Mouse (Mus musculus) induced T-regulatory cell, adult 2 months (primary cell): ENCODE data around the gene Sf1.
A peak's percentile ranks its signal among the peaks of the same experiment; 100 is the strongest.

ENCODE experiments used
- DNase-seq: peaks from one replicate; pipeline ENCODE4 v3.0.0-alpha.2; 2012; ENCODE audit warnings: low read depth

Gene Sf1

DNA sequence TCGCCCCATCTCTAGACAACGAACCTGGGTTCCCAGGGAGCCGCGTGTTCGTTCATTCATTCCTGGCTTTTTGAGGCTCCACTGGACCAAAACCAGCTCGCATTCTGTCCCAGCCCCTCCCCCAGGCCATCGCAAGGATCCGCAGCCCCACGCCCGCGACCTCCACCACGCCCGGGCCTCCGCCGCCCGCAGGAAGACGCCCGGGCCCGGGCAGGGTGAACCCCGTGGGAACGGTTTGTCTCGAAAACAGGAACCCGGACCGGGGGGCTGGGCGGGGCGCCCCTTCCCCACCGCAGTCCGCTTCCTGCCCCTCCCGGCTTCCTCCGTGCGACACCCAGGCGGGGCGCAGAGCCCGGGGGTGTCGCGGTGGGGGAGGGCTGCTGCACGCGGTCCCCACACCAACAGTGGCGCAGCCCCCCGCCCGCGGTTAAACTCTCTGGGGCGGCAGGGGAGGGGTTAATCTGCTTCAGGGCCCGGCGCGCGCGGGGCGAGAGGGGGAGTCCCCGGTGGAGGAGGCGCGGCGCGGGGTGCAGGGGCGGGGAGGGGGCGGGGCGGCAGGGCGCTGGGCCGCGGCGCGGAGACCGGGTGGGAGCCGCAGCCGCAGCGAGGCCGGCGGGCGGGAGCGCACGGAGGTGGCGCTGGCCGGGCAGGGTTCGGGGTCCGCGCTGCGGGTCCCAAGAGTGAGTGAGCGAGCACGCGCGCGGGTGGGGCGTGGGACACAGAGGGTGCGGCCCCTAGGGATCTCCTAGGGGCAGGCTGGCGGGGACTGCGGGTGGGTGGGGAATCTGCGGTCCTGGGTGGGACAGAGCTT is 36.0 kb downstream of the Sf1 start, which contains the start of gene Rasgrp2:
Gene Rasgrp2, plus strand, starts transcription at position 56 of the 811 bp plus-strand sequence.
- DNase-seq, result peak; percentile 94

GRCm38 (mm10) chr19:6400096-6401086 is 36.9 kb downstream of the Sf1 start:
- DNase-seq, result peak; percentile 84

- peak; percentile 88 for DNase-seq
These were observed 37.8 kb downstream of the Sf1 start for GRCm38 (mm10) chr19:6401131-6401815.

DNA sequence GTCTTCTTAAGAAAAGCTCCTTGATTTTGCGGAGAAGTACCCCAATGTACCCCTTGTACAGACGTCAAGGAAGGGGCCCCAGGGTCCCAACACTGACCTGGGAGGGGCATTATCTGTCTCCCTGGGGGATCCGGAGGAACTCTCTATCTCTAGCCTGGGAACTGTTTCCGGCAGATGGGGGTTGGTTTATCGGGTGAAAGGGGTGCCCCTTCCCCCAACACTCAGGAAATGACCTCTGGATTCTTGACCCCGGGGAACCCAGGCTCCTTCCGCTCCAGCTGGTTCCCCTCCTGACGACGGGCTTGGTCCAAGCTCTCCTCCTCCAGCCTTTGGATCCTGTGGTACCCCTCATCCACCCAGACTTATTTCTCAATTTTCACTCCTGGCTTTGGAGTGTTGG is 38.5 kb downstream of the Sf1 start:
- DNase-seq, result no peak

DNA sequence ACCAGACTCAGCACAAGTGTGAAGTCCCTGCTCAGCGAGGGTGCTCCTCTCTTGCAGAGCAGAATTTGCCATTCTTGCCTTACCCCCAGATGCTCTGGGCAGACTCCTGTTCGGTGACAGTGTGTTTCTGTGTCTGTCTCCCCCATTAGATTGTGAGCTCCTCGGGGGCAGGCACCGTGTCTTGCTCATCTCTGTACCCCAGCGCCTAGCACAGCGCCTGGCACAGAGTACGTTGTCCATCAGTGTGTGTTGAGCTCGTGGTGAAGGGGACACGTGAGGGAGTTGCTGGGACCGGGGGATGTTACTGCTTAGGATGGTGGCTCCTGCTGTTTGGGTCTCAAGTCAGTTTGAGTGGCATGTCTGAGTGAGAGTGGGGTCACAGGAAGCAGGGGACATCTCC is 40.4 kb downstream of the Sf1 start:
- DNase-seq, result no peak

- DNase-seq, result no peak
These were observed 41.9 kb downstream of the Sf1 start for GRCm38 (mm10) chr19:6405433-6405832.

GRCm38 (mm10) chr19:6407109-6407508 is 43.6 kb downstream of the Sf1 start:
- no peak for DNase-seq

- no peak for DNase-seq
These were observed 44.5 kb downstream of the Sf1 start for GRCm38 (mm10) chr19:6407816-6408510.

DNA sequence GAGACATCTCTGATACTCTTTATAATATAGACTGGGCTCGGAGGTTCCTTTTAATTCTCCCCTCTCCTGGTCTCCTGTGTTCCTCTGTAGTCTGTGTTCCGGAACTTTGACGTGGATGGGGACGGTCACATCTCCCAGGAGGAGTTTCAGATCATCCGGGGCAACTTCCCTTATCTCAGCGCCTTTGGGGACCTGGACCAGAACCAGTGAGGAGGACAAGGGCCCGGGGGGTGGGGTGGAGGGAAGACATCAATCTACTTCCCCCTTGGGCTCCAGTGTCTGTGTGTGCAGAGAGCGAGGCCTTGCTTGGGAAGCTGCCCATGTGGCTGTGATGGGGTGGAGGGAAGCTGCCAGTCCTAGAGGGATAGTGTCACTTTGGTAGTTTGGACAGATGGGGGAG is 45.3 kb downstream of the Sf1 start:
- DNase-seq, result no peak

- no peak for DNase-seq
These were observed 45.7 kb downstream of the Sf1 start for GRCm38 (mm10) chr19:6409176-6409575.

DNA sequence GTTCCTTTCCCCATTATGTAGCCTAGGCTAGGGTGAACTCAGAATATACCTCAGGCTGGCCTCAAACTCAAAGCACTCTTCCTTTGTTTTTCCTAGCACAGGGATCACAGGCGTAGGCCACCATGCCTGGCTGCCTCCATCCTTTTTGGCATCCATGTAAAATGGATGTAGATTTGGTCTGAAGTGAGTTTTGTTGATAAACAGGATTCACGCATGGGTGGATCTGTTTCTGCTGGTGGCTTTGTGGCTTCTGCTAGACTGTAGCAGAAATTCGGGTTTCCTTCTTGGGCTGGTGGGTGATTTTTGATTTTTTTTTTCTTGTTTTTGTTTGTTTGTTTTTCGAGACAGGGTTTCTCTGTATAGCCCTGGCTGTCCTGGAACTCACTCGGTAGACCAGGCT is 46.4 kb downstream of the Sf1 start:
- no peak for DNase-seq

DNA sequence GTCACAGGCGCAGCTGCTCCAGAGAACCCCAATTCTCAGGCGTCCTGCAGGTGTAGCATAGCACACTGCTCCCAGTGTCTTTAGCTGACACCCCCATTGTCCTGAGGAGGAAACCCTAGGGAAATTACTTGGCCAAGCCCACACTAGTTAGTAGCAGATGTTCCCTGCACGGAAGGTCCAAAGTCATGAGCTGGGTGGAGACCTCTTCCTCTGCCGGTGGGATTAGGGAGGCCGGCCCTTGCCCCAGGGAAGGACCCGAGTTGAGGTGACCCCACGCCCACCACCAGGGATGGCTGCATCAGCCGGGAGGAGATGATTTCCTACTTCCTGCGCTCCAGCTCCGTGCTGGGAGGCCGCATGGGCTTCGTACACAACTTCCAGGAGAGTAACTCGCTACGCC is 49.3 kb downstream of the Sf1 start:
- DNase-seq, result no peak

- no peak for DNase-seq
These were observed 52.0 kb downstream of the Sf1 start for GRCm38 (mm10) chr19:6415454-6415853.

GRCm38 (mm10) chr19:6416124-6416770 is 52.8 kb downstream of the Sf1 start:
- no peak for DNase-seq

GRCm38 (mm10) chr19:6416894-6417761 is 53.6 kb downstream of the Sf1 start:
- DNase-seq, result peak; percentile 38

DNA sequence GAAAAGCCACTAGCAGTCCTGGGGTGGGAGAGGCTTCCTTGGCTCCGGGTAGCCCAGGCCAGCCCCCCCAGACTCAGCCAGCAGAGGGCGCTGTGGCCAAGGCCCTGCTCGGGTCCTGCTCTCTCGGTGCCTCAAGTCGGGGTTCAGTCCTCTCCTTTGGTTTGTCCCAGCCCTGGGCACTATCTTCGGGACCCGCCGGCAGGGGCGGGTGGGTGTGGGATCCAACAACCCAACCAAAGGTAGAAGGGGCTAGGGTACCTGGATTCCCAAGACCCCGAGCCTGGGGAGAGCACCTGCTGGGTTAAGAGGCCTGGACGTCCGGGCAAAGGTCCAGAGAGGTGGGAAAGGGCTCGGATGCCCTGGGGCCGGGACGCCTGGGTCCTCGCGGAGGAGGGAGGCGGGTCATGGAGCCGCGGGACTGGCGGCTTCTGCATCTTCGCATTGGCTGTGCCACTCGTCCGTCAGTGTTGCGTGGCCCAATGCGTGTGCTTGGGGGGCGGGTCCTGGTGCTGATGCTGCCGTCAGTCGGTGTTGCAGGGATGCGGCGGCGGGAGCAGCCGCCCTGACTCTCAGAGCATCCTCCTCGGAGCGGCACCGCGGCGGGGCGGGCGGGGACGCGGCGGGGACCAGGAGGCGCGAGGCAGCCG is 54.9 kb downstream of the Sf1 start, which contains the start of gene Nrxn2:
Gene Nrxn2, plus strand, starts transcription at position 499 of the 647 bp plus-strand sequence.
- peak; percentile 95 for DNase-seq

GRCm38 (mm10) chr19:6418984-6419692 is 55.6 kb downstream of the Sf1 start:
- DNase-seq, result no peak

DNA sequence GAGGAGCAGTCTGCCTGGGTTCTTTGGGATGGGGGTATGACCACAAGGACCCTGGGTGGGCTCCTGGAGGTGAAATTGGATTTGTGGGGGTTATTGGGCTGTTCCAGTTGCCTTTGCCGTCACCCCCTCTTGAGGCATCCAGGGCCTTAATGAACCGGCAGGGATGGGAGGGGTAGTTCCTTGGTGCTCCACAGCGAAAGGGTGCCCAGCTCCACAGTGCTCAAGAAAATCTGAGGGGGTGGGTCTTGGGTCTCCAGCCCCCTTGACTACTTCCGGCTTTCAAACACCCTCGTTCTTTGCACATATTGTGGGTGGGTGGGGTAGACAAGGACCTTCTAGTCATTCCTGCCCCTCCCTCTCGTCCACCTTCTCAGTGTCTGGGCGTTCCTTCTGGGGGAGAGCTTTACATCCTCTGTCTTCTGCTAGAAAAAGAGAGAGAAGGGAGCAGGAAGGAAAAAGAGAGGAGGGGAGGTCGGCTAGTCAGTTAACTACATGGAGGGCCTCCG is 56.4 kb downstream of the Sf1 start:
- no peak for DNase-seq
